Mouse (Mus musculus) erythroid progenitor cell, adult 5-6 weeks (primary cell): Measurements from ENCODE around the gene Zc3h4. TPM values are rescaled to one million over a fixed set of nuclear protein-coding genes. Genes with fewer than 3 reads are reported as not detected.
A peak's percentile ranks its signal among the peaks of the same experiment; 100 is the strongest.

ENCODE experiments used
- ATAC-seq: replicated peaks from 2 replicates; pipeline ENCODE4 v1.8.0; 2016; ENCODE audit warnings: moderate number of reproducible peaks, mild to moderate bottlenecking, moderate TSS enrichment, inconsistent platforms; ENCODE audit not compliant: poor library complexity, low FRiP score, severe bottlenecking
- total RNA-seq, 2 experiments: library from RNA; stranded (forward) in 1 of 2; stranded (reverse) in 1 of 2; fragments of 150-400 nt in 1 of 2; fragments of 186-747, 209-891 nt in 1 of 2; gene quantifications; 2 replicates each; pipeline versions ENCODE4 v1.2.3 to v1.2.4; 2015 to 2017; ENCODE audit warnings: low replicate concordance in 2 of 2

The Zc3h4 gene
- total RNA-seq, 2 experiments from 2014 or later: 43.6 to 89.2 TPM

DNA sequence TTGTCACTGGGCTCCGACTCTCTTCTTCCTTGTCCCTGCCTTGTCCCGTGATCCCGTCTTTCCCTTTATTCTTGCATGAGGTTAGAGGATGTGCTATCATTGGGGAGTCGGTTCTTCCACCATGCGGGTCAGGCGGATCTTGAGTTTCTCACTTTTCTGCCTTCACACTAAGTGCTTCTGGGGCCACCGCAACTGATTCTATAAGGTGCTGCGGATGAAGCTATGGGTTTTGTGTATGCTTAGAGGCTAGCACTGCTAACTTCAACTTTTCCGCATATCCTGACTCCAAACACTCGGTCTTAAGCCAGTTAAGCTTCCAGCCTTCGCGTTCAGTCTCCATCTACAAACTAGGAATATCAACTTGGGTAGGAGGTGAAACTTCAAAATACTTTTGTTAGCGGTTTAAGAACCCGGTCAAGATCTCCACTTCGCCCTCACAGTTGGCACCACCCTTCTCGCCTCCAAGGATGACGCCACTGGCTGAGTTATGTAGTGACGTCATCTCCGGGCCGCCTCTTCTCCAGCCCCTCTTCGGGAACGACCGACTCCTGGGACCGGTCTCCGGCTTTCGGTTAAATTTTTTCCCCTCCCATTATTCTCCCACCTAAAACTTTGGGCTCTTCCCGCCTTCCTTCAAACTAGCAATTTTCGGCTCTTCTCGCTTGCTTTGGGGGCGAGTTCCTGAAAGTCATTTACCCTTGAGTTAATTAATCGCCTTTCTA is 1.5 kb upstream of the Zc3h4 start:
- peak; percentile 72 for ATAC-seq

DNA sequence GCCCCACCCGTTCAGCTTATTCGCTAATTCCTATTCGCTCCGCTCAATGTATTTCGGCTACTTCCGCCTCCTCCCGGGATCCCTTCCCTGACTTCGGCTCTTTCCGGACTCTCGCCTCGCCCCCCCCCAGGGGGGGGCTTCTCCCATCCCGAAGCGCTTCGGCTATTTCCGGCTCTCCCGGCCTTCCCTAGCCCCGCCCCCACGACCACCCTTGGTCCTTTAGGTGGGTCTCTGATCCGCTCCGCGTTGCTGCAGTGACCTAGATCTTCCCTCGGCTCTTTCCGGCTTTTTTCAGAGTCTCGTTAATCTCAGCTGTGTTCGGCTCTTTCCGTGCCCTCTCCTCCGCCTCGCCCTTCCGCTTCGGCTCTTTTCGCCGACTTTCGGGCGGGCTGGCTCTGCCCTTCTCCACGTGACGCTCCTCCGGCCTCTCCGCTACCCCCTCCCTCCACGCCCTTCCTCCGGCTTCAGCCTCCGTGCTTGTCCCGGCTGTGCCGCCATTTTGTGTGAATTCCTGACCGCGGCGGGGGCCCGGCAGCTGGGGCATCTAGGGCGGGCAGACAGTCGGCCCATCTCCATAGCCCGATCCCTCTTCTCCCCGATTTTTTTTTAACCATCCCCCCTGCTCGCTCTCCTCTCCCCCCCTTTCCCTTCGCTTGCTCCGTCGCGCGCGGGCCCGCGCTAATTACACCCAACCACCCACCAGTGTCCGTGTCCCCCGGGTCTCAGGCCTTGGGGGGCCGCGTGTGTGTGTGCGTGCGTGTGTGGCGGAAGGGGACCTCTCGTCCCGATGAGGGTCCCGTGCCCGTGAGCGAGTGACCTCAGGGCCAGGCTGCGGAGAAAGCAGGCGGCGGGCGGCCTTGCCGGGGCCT is 656 bp upstream of the Zc3h4 start:
- peak; percentile 70 for ATAC-seq

DNA sequence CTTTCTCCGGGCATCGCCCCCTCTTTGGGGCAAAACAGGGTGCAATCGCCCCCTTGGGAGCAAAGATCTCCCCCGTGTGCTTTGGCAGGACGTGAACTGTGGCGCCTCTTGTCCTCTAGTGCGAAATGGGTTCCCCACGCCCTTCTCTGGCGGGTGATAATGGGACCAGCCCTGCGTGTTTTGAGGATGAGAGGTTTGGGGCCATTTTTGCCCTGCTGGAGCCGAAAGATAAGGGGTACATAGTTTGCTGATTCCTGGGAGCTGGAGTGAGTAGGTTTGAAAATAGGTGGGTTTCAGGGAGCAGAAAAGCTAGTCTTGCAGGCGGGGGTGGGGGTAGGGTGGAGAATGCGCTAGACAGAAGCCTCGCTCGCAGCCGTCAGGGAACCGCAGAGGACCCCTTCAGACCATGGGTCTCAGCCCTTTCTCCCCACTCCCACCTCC is 1.3 kb downstream of the Zc3h4 start:
- peak; percentile 54 for ATAC-seq

DNA sequence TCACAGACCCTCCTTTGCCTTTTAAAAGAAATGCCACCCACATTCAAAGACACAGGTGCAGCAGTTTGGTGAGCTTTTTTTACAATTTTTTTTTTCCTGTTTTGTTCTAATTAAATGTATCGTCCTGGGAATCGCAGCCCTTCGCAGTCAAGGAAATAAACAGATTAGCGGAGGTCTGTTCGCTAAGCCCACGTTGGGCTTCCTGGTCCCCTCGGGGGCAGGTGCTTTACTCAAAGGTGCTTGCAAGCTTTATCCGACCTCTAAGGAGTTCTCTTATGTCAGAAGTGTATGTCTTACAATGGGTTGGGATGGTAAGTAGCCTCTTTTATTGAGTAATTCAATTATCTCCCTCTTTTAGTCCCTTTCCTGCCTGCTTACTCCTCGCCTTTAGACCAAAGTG is 1.7 kb downstream of the Zc3h4 start:
- no peak for ATAC-seq

DNA sequence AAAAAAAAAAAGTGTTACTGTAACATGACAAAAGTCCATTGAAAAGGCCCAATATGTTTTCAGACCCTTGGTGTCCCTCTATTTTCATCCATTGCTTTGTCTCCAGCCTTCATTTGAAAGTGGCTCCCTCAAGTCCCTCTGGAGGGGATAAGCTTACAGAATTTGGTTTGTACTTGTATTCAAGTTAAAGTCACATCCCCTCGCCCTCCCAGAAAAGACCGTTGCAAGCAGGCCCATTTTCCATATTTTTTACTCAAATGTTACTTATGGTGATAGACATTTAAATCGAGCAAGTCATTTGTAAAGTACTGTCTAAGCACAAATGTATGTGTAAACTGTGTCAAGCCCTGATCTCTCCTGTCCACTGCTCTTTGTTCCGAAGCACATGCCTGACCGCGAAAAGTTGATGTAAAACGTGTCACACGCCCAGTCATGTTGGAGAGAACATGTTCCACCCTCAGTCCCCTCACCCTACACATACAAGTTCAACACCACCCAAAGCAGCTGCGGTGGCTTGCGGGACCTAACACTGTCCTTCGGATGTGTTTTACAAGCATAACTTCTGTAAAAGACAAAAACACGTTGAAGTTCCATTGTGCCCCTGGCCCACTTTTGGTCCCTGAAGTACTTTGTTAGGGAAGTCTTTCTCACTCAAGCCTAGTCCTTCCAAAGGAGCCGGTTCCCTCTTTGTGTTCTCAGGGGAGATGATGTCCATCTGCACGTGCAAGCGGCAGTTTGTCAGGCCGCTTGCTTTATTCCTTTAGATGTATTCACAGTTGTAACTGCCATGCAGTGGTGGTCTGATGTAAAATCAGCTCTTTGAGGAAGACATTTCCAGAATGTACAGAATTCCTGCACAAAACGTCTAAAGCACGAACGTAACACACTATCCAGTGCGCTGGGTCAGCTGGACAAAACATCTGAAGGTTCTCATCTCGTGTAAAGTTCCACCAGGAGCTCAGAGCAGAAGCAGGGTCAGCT is 2.5 kb downstream of the Zc3h4 start:
- ATAC-seq: no peak

DNA sequence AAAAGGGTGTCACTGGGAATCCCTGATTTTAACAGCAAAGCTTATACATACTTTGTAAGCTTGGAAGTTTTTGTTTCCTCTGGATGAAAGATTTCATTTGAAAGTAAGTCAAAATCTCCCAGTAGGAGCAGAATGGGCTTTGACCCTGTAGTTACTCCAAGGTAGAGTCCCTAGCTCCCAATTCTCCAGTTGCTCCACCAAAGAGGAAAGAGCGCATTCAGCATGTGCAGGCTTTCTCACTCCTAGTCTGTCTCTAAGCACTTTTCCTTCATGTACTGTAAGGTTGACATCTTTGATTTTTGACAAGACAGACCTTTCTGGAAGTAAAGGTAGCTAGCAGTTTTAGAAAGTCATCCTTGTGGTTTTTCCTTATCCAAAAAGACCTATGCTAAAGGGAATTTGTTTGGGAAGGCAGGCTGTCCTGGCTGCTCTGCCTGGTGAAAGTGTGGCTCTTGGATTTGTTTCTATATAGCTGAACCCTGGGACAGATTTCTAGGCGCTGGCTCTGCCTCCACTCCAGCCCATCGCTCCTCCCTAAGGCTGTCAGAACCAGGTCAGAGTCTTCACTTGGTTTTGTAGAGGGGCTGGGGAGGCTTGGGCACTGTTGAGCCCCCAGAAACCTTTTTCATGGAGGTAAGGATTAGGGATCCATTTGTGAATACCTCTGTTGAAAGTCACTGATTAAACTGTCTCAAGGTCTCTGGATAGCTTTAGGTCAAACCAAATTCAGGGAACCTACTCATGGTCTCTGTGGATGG is 3.8 kb downstream of the Zc3h4 start:
- ATAC-seq: no peak

DNA sequence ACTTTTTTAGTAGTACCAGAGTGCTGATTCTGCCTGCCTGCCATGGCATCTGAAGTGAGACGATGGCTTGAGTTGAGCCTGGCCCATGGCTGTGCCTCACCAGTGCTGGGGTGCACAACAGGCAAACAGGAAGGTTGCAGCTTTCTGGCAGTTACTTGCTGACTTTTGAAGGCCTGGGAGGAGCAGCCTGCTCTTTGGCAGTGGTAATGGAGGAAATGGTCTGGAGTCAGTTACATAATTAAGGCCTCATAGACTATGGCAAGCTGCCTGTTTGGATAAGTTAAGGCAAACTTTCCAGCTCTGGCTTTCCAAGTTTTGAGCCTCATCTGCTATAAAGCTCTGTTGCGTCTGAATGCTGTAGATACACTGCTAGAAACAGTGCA is 4.4 kb downstream of the Zc3h4 start:
- 0 out of 2 replicates have a peak, but pooled peaks have one; percentile 0 for ATAC-seq

DNA sequence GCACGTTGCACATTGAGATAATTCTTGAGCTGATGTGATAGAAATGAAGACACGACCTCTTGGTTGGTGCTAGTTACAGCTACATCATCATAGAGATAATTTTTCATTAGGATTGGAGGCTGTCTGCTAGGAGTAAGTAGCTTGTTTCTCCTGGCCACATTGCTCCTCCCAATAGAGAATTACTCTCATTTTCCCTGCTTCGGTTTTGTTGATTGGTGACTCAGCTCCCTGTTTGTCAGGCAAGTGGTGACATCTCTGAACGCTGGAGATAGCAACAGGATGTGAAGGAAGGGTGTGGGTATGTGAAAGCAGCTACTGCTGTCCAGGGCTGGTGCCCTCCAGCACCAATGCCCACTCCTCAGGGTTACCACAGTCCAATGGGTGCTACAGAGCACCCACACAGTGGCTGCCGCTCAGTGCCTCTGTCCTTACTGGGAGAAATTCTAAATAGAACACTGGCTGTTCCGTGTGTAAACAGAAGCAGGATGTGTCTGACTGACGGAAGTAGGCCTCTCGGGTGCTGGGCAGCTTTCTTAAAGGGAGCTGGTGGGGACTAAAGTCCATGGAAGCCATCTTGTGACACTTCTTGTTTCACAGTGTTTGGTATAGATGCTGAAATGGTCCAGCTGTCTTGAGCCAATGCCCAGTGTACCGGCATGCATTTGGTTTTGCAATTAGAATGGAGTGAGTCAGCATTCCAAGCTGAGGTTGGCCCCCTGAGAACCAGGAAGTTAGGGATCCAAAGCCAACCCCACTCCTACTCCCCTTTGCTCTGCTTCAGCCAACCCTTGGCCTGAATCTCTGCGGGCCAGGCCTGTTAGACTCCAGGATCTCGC is 5.0 kb downstream of the Zc3h4 start:
- peak; percentile 71 for ATAC-seq

DNA sequence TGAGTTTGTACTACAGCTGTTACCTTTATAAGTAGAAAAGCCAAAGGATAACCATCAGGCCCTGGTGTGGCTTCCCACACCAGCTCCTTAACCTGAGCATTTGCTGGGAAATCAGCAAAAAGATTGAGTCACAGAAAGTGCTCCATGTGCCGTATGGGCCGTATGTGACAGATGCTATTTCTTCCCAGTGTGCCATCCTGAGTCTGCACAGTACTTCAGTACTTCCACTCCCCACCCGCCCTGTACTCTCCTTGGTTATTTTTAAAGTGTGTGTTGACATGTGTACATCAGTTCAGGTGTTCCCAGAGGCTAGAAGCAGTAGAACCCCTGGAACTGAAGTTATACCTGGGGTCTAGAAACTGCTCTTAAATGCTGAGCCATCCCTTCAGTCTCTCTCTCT is 6.3 kb downstream of the Zc3h4 start:
- ATAC-seq: no peak

DNA sequence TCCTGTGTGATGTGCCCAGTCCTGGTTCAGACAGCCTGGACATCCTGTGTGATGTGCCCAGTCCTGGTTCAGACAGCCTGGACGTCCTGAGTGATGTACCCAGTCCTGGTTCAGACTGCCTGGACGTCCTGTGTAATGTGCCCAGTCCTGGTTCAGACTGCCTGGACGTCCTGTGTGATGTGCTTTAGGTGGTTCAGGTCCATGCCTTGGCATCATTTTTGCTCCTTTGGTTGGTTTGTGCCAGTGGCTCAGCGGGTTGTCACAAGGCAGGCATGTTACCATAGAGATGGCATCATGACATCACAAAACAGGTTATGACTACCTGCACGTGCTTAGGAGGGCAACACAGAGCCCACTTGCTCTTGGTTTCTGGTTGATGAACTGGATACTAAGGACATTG is 10.4 kb downstream of the Zc3h4 start:
- no peak for ATAC-seq

DNA sequence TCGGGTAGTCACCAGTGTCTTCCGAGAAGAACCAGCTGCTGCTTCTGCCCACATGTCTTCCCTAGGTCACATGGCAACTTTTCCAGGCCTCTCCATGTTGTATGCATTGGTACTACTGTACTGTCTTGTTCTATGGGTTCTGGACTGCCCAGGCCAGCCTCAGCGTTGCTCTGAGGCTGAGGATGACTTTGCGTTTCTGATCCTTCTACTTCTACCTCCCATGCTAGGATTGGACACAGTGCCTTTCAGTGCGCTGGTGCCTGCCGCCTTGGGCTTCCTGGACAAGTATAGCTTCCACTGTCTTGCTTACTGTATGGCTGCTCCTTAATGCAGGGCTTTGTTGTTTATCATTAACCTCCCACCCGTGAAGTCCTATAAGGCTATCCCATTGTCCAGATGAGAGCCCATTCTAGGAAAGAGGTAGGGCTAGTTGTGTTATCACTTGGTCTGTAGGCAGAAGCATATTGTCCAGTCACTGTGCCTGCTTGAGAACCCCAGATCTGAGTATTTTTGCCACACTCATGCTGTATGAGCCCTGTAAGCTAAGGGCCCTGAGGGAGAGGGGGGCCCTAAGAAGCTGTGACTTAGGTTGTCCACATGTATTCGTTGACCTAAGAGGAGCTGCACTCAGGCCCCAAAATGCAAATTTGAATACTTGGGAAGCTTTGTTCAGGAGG is 11.6 kb downstream of the Zc3h4 start:
- ATAC-seq: peak; percentile 87

DNA sequence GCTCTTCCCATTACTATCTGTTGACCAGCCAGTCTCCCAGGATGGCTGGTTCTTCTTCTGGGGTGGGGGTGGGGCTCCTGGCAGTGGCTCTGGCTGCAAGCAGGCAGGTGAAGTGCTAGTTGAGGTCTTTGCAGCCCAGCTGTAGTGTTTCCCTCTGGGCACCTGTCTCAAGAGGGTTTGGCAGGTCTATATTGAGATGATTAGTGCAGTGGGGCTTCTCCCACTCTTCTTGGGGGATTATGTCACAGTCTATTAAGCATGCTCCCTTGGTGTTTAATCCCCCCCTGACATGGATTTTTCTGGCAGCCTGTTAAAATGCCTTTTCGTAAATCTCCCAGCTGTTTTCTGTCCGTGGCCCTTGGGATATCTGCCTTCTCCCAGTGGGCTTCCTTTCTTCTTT is 12.2 kb downstream of the Zc3h4 start:
- no peak for ATAC-seq

DNA sequence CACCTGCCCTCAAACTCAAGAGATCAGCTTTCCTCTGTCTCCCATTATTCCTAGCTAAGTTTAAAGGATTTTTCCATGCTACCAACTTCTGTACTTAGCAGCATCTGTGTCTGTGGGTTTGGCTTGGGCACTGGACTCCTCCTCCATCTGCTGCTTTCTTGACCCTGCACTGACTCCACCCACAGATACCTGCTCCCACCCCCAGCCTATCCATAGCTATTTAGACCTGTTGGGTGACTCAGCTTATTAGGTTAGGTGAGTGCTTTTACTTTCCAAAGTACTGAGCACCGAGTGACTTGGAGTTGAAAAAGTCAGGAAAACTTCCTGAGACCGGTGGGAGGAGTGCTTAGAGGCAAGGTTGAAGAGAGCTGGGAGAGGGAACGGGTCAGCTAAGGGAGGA is 14.7 kb downstream of the Zc3h4 start:
- ATAC-seq: no peak

DNA sequence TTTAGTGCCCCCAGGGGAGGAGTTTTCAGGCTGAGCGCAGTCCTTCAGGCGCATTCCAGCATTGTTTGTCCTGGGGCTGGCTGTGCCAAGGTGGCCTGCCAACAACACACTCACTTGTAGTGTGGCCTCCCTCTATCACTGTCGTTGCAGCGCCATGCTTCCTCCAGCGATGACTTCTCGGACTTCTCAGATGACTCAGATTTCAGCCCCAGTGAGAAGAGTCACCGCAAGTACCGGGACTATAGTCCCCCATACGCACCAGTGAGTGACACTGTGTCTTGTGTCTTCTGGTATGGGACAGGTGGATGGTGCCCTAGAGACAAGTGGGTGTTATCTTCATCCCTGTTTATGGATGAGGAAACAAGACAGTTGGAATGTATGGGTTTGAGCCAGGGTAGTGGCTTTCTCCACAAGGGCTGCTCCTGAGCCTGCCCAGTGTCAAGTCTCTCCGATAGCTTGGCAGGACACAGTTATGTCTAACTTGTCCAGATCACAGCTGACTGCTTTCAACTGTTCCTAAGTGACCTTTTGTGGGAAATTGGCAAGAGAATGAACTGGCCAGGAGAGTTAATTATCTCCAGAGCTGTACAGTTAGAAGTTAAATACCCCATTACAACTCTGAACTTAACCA is 16.5 kb downstream of the Zc3h4 start:
- no peak for ATAC-seq

DNA sequence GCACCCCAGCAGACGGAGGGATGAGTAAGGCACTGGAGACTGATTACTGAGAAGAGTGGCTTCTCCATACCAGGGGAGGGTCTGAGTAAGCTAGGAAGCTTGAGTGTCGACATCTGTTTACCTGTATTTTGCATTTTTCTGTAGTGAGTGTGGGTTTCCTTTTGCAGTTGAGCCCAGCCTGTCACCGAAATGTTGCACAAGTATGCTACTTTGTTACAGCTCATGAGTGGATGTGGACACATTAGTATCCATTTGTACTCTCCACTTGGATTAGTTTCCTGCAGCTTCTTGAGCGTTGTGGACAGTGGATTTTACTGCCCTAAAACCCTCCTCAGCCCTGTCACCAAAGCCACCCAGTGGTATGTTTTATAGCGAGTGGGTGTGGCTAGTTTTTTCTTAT is 18.0 kb downstream of the Zc3h4 start:
- no peak for ATAC-seq

DNA sequence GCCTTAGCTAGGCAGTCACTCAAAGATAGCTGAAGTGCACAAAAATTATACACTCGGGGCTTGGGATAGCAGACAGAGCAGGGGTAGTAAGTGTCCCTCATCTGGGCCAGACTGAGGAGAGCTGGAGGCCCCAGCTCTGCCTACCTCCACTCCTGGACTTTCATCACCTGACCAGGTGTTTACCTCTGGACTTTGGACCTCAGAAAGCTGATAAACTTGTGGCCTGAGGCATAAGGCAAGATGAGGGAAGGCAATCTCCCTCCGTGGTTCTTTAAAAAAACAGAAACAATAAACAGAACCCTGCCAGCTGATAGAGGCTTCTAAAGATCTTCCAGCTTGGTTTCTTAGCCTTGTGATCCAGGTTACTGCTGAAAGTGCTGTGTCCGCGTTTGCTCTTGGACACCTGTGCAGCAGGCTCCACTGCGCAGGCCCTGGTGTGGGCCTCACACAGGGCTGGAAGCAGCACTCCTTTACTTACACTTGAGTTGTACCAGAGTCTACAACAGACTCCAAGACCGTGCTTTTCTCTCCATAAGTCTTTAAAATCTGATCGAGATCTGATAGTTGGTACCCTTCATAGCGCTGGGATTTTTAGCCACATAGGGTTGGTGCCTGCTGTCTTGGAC is 19.9 kb downstream of the Zc3h4 start:
- ATAC-seq: no peak

DNA sequence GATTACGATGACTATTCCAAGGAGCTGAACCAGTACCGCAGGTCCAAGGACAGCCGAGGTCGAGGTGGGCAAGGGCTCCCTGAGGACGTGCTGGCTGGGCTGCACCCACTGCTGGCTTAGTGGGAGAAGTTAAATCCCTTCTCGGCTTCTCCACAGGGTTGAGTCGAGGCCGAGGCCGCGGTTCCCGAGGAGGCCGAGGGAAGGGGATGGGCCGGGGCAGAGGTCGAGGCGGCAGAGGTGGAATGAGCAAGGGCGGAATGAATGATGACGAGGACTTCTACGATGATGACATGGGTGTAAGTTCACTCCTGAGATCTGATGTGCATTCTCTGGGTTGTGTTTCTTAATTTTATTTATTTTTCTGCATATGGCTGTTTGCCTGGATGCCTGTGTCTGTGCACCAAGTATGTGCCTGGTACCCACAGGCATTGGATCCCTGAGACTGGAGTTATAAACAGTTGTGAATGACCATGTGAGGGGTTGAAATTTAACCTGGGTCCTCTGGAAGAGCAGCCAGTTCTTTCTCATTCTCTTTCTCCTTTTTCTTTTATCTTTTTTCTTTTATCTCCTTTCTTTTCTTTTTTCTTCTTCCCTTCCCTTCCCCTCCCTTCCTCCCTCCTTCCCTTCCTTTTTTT is 21.6 kb downstream of the Zc3h4 start:
- no peak for ATAC-seq
